9 mouse cellular contexts compared by ENCODE assay signal in the genomic region with DNA sequence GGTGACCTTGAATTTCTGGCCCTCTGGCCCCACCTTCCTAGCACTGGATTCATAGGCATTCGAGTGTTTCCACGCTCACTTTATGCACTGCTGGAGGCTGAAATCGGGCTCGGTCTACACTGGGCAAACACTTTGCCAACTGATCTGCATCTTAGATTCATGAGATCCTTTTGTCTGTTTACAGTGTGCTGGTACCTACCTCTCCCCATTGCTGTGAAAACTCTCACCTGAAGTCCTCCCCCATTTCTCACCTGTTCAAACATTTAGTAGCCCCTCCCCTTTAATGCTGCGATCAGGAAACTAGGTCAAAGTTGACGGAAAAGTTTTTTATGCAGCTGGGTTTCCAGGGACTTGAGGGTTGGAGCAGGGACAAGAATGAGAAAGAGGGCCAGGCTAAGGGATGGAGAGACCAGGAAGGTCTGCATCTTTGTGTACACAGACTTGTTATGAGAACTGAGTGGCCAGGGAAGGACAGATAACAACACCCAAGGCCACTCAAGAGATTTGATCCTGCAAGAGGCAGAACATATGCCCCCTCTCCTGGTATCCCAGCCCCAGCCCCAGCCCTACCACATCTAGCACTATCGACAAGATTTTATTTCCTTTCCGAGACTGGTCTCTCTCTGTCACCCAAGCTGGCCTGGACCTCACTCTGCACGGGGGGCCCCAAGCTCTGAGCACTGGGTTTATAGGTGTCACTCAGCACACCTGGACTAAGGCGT. TPM values are rescaled to one million over a fixed set of nuclear protein-coding genes. Genes with fewer than 3 reads are reported as not detected.
DNase-seq lines count a peak whose midpoint lies in the region; ATAC-seq and TF ChIP-seq lines count a peak whose summit lies in the region.
"Had no signal": no experiment of that assay in that cellular context is flagged by ENCODE, and none has a peak within 500 bp of the region (broad histone marks: within the 10 kb centered on the region; RNA-seq: fewer than 3 reads in every experiment).

No protein-coding gene starts in this region.

- no peak overlapping the region for H3K4me3 ChIP-seq in liver, adult 2 months (ENCODE audit: insufficient read depth, low read depth, low read length)
- H3K4me3 ChIP-seq in heart, embryonic 16.5 days (ENCODE audit: low read length), result no peak overlapping the region
- no peak overlapping the region for H3K4me3 ChIP-seq in liver, embryonic 11.5 days (ENCODE audit: low read depth, low read length)
- H3K4me3 ChIP-seq in stomach, embryonic 14.5 days (ENCODE audit: low read depth, low read length), result no peak overlapping the region
- H3K4me3 ChIP-seq in midbrain, embryonic 10.5 days, result no peak overlapping the region

- peak overlapping the region; percentile 21; the same call in 1 of the 2 replicates for H3K9ac ChIP-seq in liver, adult 2 months (ENCODE audit: low read depth, low read length)
- H3K9ac ChIP-seq in heart, embryonic 16.5 days (ENCODE audit: low read length), result 0 out of 2 replicates have a peak overlapping the region, but pooled peaks have one; percentile 6
- H3K9ac ChIP-seq in liver, embryonic 11.5 days (ENCODE audit: low read depth, low read length), result no peak overlapping the region
- H3K9ac ChIP-seq in stomach, embryonic 14.5 days (replicated peaks; ENCODE audit: low read depth, low read length), result no peak overlapping the region

- peak overlapping the region; percentile 17; the same call in 1 of the 2 replicates for H3K4me2 ChIP-seq in heart, embryonic 16.5 days (ENCODE audit: low read depth, low read length)
- peak overlapping the region; percentile 39 for H3K4me2 ChIP-seq in liver, embryonic 11.5 days
- no peak overlapping the region for H3K4me2 ChIP-seq in stomach, embryonic 14.5 days (replicated peaks; ENCODE audit: low read depth, low read length)

- H3K9me3 ChIP-seq in heart, embryonic 16.5 days (replicated peaks; ENCODE audit: control insufficient read depth, low read length), result no peaks in the 10 kb centered on the region
- H3K9me3 ChIP-seq in liver, embryonic 11.5 days (ENCODE audit: control insufficient read depth, low read length), result no peaks in the 10 kb centered on the region
- no peaks in the 10 kb centered on the region for H3K9me3 ChIP-seq in stomach, embryonic 14.5 days (ENCODE audit: control insufficient read depth, low read depth, low read length)
- H3K9me3 ChIP-seq in midbrain, embryonic 10.5 days (replicated peaks), result no peaks in the 10 kb centered on the region

- TF ChIP-seq POLR2A in liver, adult 2 months (IDR thresholded peaks at IDR 0.05; ENCODE audit: extremely low read depth, insufficient read depth, low read length), result no peak

- 0 out of 2 replicates have a peak, but pooled peaks have one; percentile 38 for ATAC-seq in heart, embryonic 16.5 days (replicated peaks; ENCODE audit: extremely low read depth, insufficient read depth, low FRiP score)
- ATAC-seq in liver, embryonic 11.5 days (replicated peaks; ENCODE audit: low FRiP score), result 0 out of 2 replicates have a peak, but pooled peaks have one; percentile 27
- ATAC-seq in stomach, embryonic 14.5 days (ENCODE audit: insufficient number of reproducible peaks, insufficient read depth, low FRiP score, low read depth), result peak; percentile 57; the same call in 1 of the 2 replicates
- ATAC-seq in granulocyte monocyte progenitor cell, adult 5-6 weeks (replicated peaks; ENCODE audit: poor library complexity, severe bottlenecking), result no peak

- H3K27me3 ChIP-seq in liver, adult 2 months (ENCODE audit: control insufficient read depth, insufficient read depth, low read length), result no peaks in the 10 kb centered on the region
- no peaks in the 10 kb centered on the region for H3K27me3 ChIP-seq in heart, embryonic 16.5 days (ENCODE audit: control insufficient read depth, insufficient read depth, low read length)
- no peaks in the 10 kb centered on the region for H3K27me3 ChIP-seq in liver, embryonic 11.5 days (replicated peaks; ENCODE audit: control insufficient read depth, insufficient read depth, low read length)
- no peaks in the 10 kb centered on the region for H3K27me3 ChIP-seq in stomach, embryonic 14.5 days (ENCODE audit: control insufficient read depth, insufficient read depth, low read length)
- H3K27me3 ChIP-seq in midbrain, embryonic 10.5 days (ENCODE audit: low read depth, poor library complexity, severe bottlenecking), result no peaks in the 10 kb centered on the region

- H3K79me2 ChIP-seq in liver, adult 2 months (ENCODE audit: control insufficient read depth, insufficient read depth, low read length), result peaks cover 3% of the 10 kb centered on the region; the same call in 1 of the 2 replicates

- H3K4me1 ChIP-seq in liver, adult 2 months (ENCODE audit: control insufficient read depth, insufficient read depth, low read length), result peaks cover 19% of the 10 kb centered on the region
- peaks cover 24% of the 10 kb centered on the region for H3K4me1 ChIP-seq in heart, embryonic 16.5 days (ENCODE audit: control insufficient read depth, insufficient read depth, low read length)
- H3K4me1 ChIP-seq in liver, embryonic 11.5 days (replicated peaks; ENCODE audit: control insufficient read depth, insufficient read depth, low read length), result peaks cover 23% of the 10 kb centered on the region
- H3K4me1 ChIP-seq in stomach, embryonic 14.5 days (ENCODE audit: control insufficient read depth, insufficient read depth, low read length), result peaks cover 40% of the 10 kb centered on the region
- H3K4me1 ChIP-seq in midbrain, embryonic 10.5 days, result peaks cover 30% of the 10 kb centered on the region

- DNase-seq in liver, adult 2 months (ENCODE audit: extremely low read depth, low read depth, low spot score), result peak; percentile 60
- no peak for DNase-seq in liver
- DNase-seq in liver, embryonic 11.5 days (ENCODE audit: low spot score), result no peak
- no peak for DNase-seq in spleen, postnatal 14 days (ENCODE audit: low spot score in 2 of 2)
- DNase-seq in midbrain, embryonic 10.5 days (ENCODE audit: low spot score), result no peak

- TF ChIP-seq CTCF in liver, adult 2 months (IDR thresholded peaks at IDR 0.05; ENCODE audit: low read depth, low read length), result no peak

- WGBS in liver, adult 2 months, result 29% methylated on average over 10 of the region's 10 CpGs
- 37% methylated on average over 10 of the region's 10 CpGs for WGBS in heart, embryonic 16.5 days
- WGBS in liver, embryonic 11.5 days, result 47% methylated on average over 10 of the region's 10 CpGs
- 47% methylated on average over 10 of the region's 10 CpGs for WGBS in stomach, embryonic 14.5 days
- 79% methylated on average over 10 of the region's 10 CpGs for WGBS in midbrain, embryonic 10.5 days

- peaks cover 24% of the 10 kb centered on the region for H3K36me3 ChIP-seq in liver, adult 2 months (ENCODE audit: control insufficient read depth, insufficient read depth, low read length)
- H3K36me3 ChIP-seq in heart, embryonic 16.5 days (ENCODE audit: control insufficient read depth, insufficient read depth), result peaks cover 21% of the 10 kb centered on the region
- H3K36me3 ChIP-seq in liver, embryonic 11.5 days (ENCODE audit: control insufficient read depth, insufficient read depth, low read length), result peaks cover 20% of the 10 kb centered on the region
- H3K36me3 ChIP-seq in stomach, embryonic 14.5 days (ENCODE audit: control insufficient read depth, insufficient read depth, low read length), result peaks cover 23% of the 10 kb centered on the region
- peaks cover 23% of the 10 kb centered on the region for H3K36me3 ChIP-seq in midbrain, embryonic 10.5 days

- H3K27ac ChIP-seq in liver, adult 2 months (replicated peaks; ENCODE audit: insufficient read depth, low read depth, low read length), result peak overlapping the region; percentile 65
- peak overlapping the region; percentile 75 for H3K27ac ChIP-seq in heart, embryonic 16.5 days (ENCODE audit: low read length)
- H3K27ac ChIP-seq in liver, embryonic 11.5 days (ENCODE audit: low read depth, low read length), result peak overlapping the region; percentile 54
- H3K27ac ChIP-seq in stomach, embryonic 14.5 days (ENCODE audit: low read length), result peak overlapping the region; percentile 72
- H3K27ac ChIP-seq in midbrain, embryonic 10.5 days (replicated peaks), result no peak overlapping the region

RNA-seq across cellular contexts. Expression of gene Txnip, which starts 6.3 kb away (rescaled TPM):
- total RNA-seq in liver, adult 2 months (2014; rRNA removed), result 153 and 159 TPM in 2 replicates
- 51.0 and 74.3 TPM in 2 replicates for polyA plus RNA-seq in liver, adult 2 months (2012; rRNA removed)
- polyA plus RNA-seq in heart, embryonic 16.5 days (2015; fragmentation: Nextera tagmentation; extraction: Ambion mirVana), result 209 and 226 TPM in 2 replicates
- polyA plus RNA-seq in liver, embryonic 11.5 days (2014; fragmentation: Nextera tagmentation; extraction: Ambion mirVana), result 41.1 and 44.0 TPM in 2 replicates
- polyA plus RNA-seq in stomach, embryonic 14.5 days (2014; fragmentation: Nextera tagmentation; extraction: Ambion mirVana), result 155 and 168 TPM in 2 replicates
- 31.5 and 41.7 TPM in 2 replicates for polyA plus RNA-seq in midbrain, embryonic 10.5 days (2016; fragmentation: Nextera tagmentation; extraction: Ambion mirVana)
- 80.1 and 110 TPM in 2 replicates for total RNA-seq in granulocyte monocyte progenitor cell, adult 5-6 weeks (2014; fragmentation: Nextera tagmentation)
- 79.0 and 80.5 TPM in 2 replicates for total RNA-seq in granulocyte monocyte progenitor cell, adult 5-6 weeks (2017)

RNA-seq across cellular contexts. Expression of gene Gm16253, which starts 12.7 kb away (rescaled TPM):
- total RNA-seq in liver, adult 2 months (2014; rRNA removed), result not detected in 2 replicates
- polyA plus RNA-seq in liver, adult 2 months (2012; rRNA removed), result not detected in 2 replicates
- polyA plus RNA-seq in heart, embryonic 16.5 days (2015; fragmentation: Nextera tagmentation; extraction: Ambion mirVana), result 1.3 and 1.4 TPM in 2 replicates
- 0.49 and 1.0 TPM in 2 replicates for polyA plus RNA-seq in liver, embryonic 11.5 days (2014; fragmentation: Nextera tagmentation; extraction: Ambion mirVana)
- 0.69 and 1.9 TPM in 2 replicates for polyA plus RNA-seq in stomach, embryonic 14.5 days (2014; fragmentation: Nextera tagmentation; extraction: Ambion mirVana)
- 0.62 and 1.6 TPM in 2 replicates for polyA plus RNA-seq in midbrain, embryonic 10.5 days (2016; fragmentation: Nextera tagmentation; extraction: Ambion mirVana)
- total RNA-seq in granulocyte monocyte progenitor cell, adult 5-6 weeks (2014; fragmentation: Nextera tagmentation), result not detected in 2 replicates
- total RNA-seq in granulocyte monocyte progenitor cell, adult 5-6 weeks (2017), result not detected in 2 replicates
- polyA plus RNA-seq: large intestine, adult 2 months had no signal

RNA-seq across cellular contexts. Expression of gene Polr3gl, which starts 29.9 kb away (rescaled TPM):
- 5.7 and 8.2 TPM in 2 replicates for total RNA-seq in liver, adult 2 months (2014; rRNA removed)
- polyA plus RNA-seq in liver, adult 2 months (2012; rRNA removed), result 7.0 and 7.7 TPM in 2 replicates
- polyA plus RNA-seq in heart, embryonic 16.5 days (2015; fragmentation: Nextera tagmentation; extraction: Ambion mirVana), result 33.4 and 36.4 TPM in 2 replicates
- polyA plus RNA-seq in liver, embryonic 11.5 days (2014; fragmentation: Nextera tagmentation; extraction: Ambion mirVana), result 18.6 and 21.5 TPM in 2 replicates
- 21.5 and 29.5 TPM in 2 replicates for polyA plus RNA-seq in stomach, embryonic 14.5 days (2014; fragmentation: Nextera tagmentation; extraction: Ambion mirVana)
- 25.2 and 31.8 TPM in 2 replicates for polyA plus RNA-seq in midbrain, embryonic 10.5 days (2016; fragmentation: Nextera tagmentation; extraction: Ambion mirVana)
- 15.6 and 43.7 TPM in 2 replicates for total RNA-seq in granulocyte monocyte progenitor cell, adult 5-6 weeks (2014; fragmentation: Nextera tagmentation)
- 50.5 and 57.8 TPM in 2 replicates for total RNA-seq in granulocyte monocyte progenitor cell, adult 5-6 weeks (2017)

RNA-seq across cellular contexts. Expression of gene Ankrd34a, which starts 32.4 kb away (rescaled TPM):
- total RNA-seq in liver, adult 2 months (2014; rRNA removed), result 0.07 TPM in 1 of 2 replicates, not detected in the other
- 0.05 and 0.07 TPM in 2 replicates for polyA plus RNA-seq in liver, adult 2 months (2012; rRNA removed)
- 6.9 and 7.2 TPM in 2 replicates for polyA plus RNA-seq in heart, embryonic 16.5 days (2015; fragmentation: Nextera tagmentation; extraction: Ambion mirVana)
- 0.71 and 1.1 TPM in 2 replicates for polyA plus RNA-seq in liver, embryonic 11.5 days (2014; fragmentation: Nextera tagmentation; extraction: Ambion mirVana)
- polyA plus RNA-seq in stomach, embryonic 14.5 days (2014; fragmentation: Nextera tagmentation; extraction: Ambion mirVana), result 2.9 and 3.4 TPM in 2 replicates
- polyA plus RNA-seq in midbrain, embryonic 10.5 days (2016; fragmentation: Nextera tagmentation; extraction: Ambion mirVana), result 1.0 and 1.7 TPM in 2 replicates
- total RNA-seq in granulocyte monocyte progenitor cell, adult 5-6 weeks (2014; fragmentation: Nextera tagmentation), result not detected in 2 replicates
- not detected in 2 replicates for total RNA-seq in granulocyte monocyte progenitor cell, adult 5-6 weeks (2017)

RNA-seq across cellular contexts. Expression of gene Lix1l, which starts 36.9 kb away (rescaled TPM):
- total RNA-seq in liver, adult 2 months (2014; rRNA removed), result 3.0 and 3.1 TPM in 2 replicates
- polyA plus RNA-seq in liver, adult 2 months (2012; rRNA removed), result 2.5 and 3.3 TPM in 2 replicates
- polyA plus RNA-seq in heart, embryonic 16.5 days (2015; fragmentation: Nextera tagmentation; extraction: Ambion mirVana), result 4.3 and 4.5 TPM in 2 replicates
- polyA plus RNA-seq in liver, embryonic 11.5 days (2014; fragmentation: Nextera tagmentation; extraction: Ambion mirVana), result 2.6 and 3.1 TPM in 2 replicates
- polyA plus RNA-seq in stomach, embryonic 14.5 days (2014; fragmentation: Nextera tagmentation; extraction: Ambion mirVana), result 10.6 TPM in 2 replicates
- 5.3 and 5.7 TPM in 2 replicates for polyA plus RNA-seq in midbrain, embryonic 10.5 days (2016; fragmentation: Nextera tagmentation; extraction: Ambion mirVana)
- total RNA-seq in granulocyte monocyte progenitor cell, adult 5-6 weeks (2014; fragmentation: Nextera tagmentation), result 2.2 and 2.3 TPM in 2 replicates
- total RNA-seq in granulocyte monocyte progenitor cell, adult 5-6 weeks (2017), result 1.7 and 2.1 TPM in 2 replicates

Comparison
In these comparisons a context has a peak if more than half of its experiments do, and no peak if none do; other contexts are left out.
1. H3K9ac ChIP-seq: peak in liver, adult 2 months (single experiment) and heart, embryonic 16.5 days (single experiment); none in liver, embryonic 11.5 days (single experiment) and stomach, embryonic 14.5 days (single experiment).